Mouse (Mus musculus): ENCODE measurements around the gene Gdf15.

DNA sequence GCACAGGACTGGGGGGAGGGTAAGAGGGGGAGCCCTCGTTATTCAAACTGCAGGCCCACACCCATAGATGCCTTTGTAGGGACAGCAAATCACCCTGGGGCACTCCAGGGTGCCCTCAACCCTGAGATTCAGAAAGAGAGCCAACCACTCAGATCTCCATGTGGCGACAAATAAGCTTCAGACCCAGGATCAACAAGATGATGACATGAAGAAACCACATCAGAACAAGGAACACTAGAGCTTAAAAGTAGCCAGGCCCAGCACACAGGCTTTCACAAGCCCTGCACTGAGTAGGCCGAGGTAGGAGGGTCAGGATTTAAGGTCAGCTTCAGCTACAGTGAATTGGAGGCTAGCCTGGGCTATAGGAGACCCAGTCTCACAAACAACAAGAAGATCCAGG, 16.7 kb upstream of the Gdf15 start:
- TF ChIP-seq CTCF (IDR thresholded peaks at IDR 0.05; ENCODE audit: insufficient read depth, low read length) (no peak), POLR2A (IDR thresholded peaks at IDR 0.05; ENCODE audit: borderline replicate concordance, extremely low read depth, low read depth, low read length) (no peak)

Measured in lung, adult 2 months (tissue).